Mouse (Mus musculus) kidney, postnatal 0 days (tissue): ENCODE measurements at regions not wholly inside any gene's neighbourhood (a gene's known extent, or its start where the extent isn't known, plus 50 kb on each side); places are given as distances from the start of the nearest gene placed in this dataset.

Source experiments
- ATAC-seq: fragments of 200-750 bp; cut with Nextera tagmentation; replicated peaks from 2 replicates; pipeline ENCODE4 v1.8.0; 2017; ENCODE audit warnings: low read depth, moderate number of reproducible peaks, moderate TSS enrichment, moderate library complexity; ENCODE audit not compliant: low FRiP score
- DNase-seq: peaks from one replicate; pipeline ENCODE4 v3.0.0-alpha.2; 2016; ENCODE audit warnings: low spot score
- H3K27ac ChIP-seq: fragments of 300-500 bp; sonication (generic); 2 replicates; pipeline ENCODE4 v1.5.1; 2014; ENCODE audit warnings: mild to moderate bottlenecking
- H3K27me3 ChIP-seq: fragments of 300-500 bp; sonication (generic); 2 replicates; pipeline ENCODE4 v1.6.1; 2014; ENCODE audit warnings: low read length, mixed read lengths; ENCODE audit not compliant: insufficient read depth
- H3K36me3 ChIP-seq: fragments of 300-500 bp; sonication (generic); 2 replicates; pipeline ENCODE4 v1.6.1; 2014; ENCODE audit warnings: low read length, mixed read lengths; ENCODE audit not compliant: insufficient read depth
- H3K4me1 ChIP-seq: fragments of 300-500 bp; sonication (generic); replicated peaks from 2 replicates; pipeline ENCODE4 v1.6.1; 2014; ENCODE audit warnings: antibody characterized with exemption, low read length, mixed read lengths; ENCODE audit not compliant: insufficient read depth
- H3K4me2 ChIP-seq: fragments of 300-500 bp; sonication (generic); 2 replicates; pipeline ENCODE4 v1.6.1; 2014; ENCODE audit warnings: mild to moderate bottlenecking, low read length, moderate library complexity, mixed read lengths
- H3K4me3 ChIP-seq: fragments of 300-500 bp; sonication (generic); replicated peaks from 2 replicates; pipeline ENCODE4 v1.5.1; 2014; ENCODE audit warnings: low read depth, low read length
- H3K9ac ChIP-seq: fragments of 300-500 bp; sonication (generic); 2 replicates; pipeline ENCODE4 v1.6.1; 2014; ENCODE audit warnings: low read depth, low read length
- H3K9me3 ChIP-seq: fragments of 300-500 bp; sonication (generic); replicated peaks from 2 replicates; pipeline ENCODE4 v1.6.1; 2016; ENCODE audit warnings: low read length, inconsistent platforms, mixed read lengths
- CTCF ChIP-seq: IDR thresholded peaks from 2 replicates; pipeline ENCODE4 v1.5.1; 2016; ENCODE audit warnings: antibody characterized with exemption, low read depth, mild to moderate bottlenecking, moderate library complexity
- WGBS: fragments of 180-500 bp; shearing (Covaris S2); extraction: QIAGEN DNeasy Blood & Tissue Kit; methylation state at CpG from one replicate; pipeline ENCODE4 v1.1.7; 2014; 5-methylcytosine and 5-hydroxymethylcytosine counted together

DNA sequence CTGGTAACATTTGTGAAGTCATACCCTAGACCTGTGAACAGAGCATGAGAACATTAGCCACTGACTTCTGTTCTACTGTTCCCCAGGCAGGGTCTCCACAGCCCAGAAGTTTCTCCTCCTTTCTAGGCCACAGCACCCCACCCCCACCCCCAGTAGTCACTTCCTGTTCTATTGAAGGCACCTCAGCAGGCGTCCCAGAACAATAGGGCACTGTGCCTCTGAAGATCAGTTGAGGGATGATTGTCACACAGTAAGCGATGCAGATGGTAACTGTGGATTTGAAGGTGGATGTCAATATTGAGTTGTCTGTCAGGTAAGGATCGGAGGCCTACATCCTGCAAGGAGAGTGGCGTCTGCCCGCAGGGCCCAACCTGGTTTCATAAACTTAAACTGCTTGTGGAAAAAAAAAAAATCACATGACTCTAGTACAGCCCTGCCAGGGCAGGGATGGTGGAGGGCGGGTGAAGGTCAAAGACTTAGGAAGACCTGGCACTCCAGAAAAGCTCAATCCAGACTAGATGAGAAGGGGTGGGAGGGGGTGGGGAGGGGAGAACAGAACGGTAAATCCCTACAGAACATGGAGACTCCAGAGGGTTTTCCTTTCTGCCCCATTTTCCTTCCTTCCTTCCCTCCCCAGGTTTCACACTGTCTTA, 103.1 kb upstream of the Rybp start:
- Histone ChIP-seq H3K27ac (no peak overlapping the region), H3K4me3 (no peak overlapping the region), H3K9ac (no peak overlapping the region), H3K9me3 (no peaks in the 10 kb centered on the region), H3K4me2 (no peak overlapping the region), H3K27me3 (no peaks in the 10 kb centered on the region), H3K4me1 (no peaks in the 10 kb centered on the region; the same call in 1 of the 2 replicates), H3K36me3 (no peaks in the 10 kb centered on the region)
- WGBS, result 89% methylated on average over 7 of the region's 7 CpGs
- ATAC-seq, result no peak
- no peak for TF ChIP-seq CTCF
- no peak for DNase-seq

DNA sequence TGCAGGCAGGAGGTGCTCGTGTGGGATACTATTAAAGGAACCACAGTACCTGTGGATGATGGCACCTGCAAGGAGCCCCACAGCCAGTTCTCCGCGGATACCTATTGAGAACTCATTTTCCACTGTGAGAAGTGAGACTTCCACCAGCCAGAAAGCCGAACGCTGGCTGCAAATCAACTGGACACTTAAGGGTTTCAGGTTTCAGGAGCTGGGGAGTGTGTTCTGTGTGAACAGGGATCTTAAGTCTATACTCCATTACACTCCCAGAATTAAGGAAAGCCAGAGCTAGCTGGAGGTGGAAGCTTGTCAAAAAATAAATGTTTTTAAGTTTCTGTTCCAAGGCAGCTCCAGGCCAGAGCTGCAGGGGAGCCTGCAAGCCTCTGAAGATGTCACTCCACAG, 99.8 kb upstream of the Rybp start:
- Histone ChIP-seq H3K36me3 (no peaks in the 10 kb centered on the region), H3K4me2 (no peak overlapping the region), H3K4me3 (no peak overlapping the region), H3K9me3 (no peaks in the 10 kb centered on the region), H3K27ac (no peak overlapping the region), H3K4me1 (peaks cover 2% of the 10 kb centered on the region; the same call in 1 of the 2 replicates), H3K27me3 (no peaks in the 10 kb centered on the region), H3K9ac (no peak overlapping the region)
- DNase-seq (peak; percentile 83), ATAC-seq (no peak)
- WGBS, result 13% methylated on average over 5 of the region's 5 CpGs
- TF ChIP-seq CTCF, result no peak

DNA sequence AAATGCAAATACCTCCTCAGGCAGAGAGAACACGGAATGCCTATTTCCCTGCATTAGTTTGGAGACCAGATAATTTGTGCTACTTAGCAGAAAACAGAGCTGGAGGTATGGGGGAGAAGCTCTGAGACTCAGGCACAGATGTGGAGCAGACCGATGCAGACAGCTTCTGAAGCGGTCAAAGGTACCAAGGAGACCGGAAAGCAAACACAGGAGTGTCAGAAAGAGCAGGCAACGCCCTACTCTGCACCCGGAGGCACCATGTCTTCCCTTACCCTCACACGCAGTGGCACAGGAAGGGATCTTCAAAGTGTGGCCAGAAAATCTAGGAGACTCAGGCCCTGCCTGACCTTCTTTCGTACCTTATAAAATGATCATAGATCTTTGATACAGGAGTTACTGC, 98.4 kb upstream of the Rybp start:
- H3K4me2 ChIP-seq, result no peak overlapping the region
- DNase-seq (peak; percentile 47), ATAC-seq (no peak)
- no peaks in the 10 kb centered on the region for H3K36me3 ChIP-seq
- H3K27ac ChIP-seq, result no peak overlapping the region
- TF ChIP-seq CTCF, result no peak
- H3K4me3 ChIP-seq, result no peak overlapping the region
- peaks cover 2% of the 10 kb centered on the region; the same call in 1 of the 2 replicates for H3K4me1 ChIP-seq
- no peak overlapping the region for H3K9ac ChIP-seq
- no peaks in the 10 kb centered on the region for H3K27me3 ChIP-seq
- WGBS, result 35% methylated on average over 8 of the region's 8 CpGs
- H3K9me3 ChIP-seq, result no peaks in the 10 kb centered on the region

DNA sequence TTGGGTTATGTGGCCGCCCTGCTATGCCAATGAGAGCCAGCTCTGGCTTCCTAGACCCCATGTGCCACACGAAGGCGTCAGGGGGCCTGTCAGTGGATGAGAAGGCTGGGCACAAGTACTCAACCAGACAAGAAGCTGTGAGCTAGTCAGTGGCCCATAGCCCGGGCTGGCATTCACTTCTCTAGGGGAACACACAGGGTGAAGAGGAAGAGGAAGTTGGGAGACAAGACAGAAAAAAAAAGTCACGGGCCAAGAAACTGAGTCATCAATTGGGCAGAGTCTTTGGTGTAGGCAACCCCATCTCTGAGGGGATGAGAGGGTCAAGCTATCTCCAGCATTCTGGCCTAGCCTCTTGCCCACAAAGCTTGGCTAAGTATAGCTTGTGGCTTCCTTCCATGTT, 93.8 kb upstream of the Rybp start:
- Histone ChIP-seq H3K4me1 (peaks cover 2% of the 10 kb centered on the region; the same call in 1 of the 2 replicates), H3K36me3 (no peaks in the 10 kb centered on the region), H3K27me3 (no peaks in the 10 kb centered on the region), H3K9ac (no peak overlapping the region), H3K4me3 (no peak overlapping the region), H3K9me3 (no peaks in the 10 kb centered on the region), H3K4me2 (no peak overlapping the region), H3K27ac (no peak overlapping the region)
- WGBS, result 83% methylated on average over 5 of the region's 5 CpGs
- DNase-seq, result no peak
- ATAC-seq, result no peak
- no peak for TF ChIP-seq CTCF

DNA sequence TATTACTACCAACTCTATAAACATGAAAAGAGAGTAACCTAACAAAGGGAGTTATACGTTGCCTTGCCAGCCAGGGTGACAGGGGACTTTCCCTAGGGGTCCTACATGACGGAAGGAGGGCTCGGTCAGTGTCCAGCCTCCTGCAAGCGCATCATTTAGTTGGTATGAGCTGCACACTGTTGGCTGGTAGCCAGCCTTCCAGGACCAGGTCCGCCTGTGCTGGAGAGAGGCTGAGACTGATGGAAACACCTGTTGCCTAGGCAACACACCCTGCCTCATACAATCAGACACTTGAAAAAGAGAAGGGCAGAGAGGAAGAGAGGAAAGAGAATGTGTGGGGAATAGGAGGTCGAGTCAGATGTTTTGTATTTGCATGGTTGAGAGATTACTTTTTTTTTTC, 93.3 kb upstream of the Rybp start:
- H3K36me3 ChIP-seq, result no peaks in the 10 kb centered on the region
- no peaks in the 10 kb centered on the region for H3K9me3 ChIP-seq
- DNase-seq (no peak), ATAC-seq (no peak)
- TF ChIP-seq CTCF, result no peak
- no peaks in the 10 kb centered on the region for H3K27me3 ChIP-seq
- H3K9ac ChIP-seq, result no peak overlapping the region
- H3K4me3 ChIP-seq, result no peak overlapping the region
- no peak overlapping the region for H3K4me2 ChIP-seq
- 40% methylated on average over 6 of the region's 6 CpGs for WGBS
- H3K4me1 ChIP-seq, result peaks cover 2% of the 10 kb centered on the region; the same call in 1 of the 2 replicates
- H3K27ac ChIP-seq, result no peak overlapping the region

DNA sequence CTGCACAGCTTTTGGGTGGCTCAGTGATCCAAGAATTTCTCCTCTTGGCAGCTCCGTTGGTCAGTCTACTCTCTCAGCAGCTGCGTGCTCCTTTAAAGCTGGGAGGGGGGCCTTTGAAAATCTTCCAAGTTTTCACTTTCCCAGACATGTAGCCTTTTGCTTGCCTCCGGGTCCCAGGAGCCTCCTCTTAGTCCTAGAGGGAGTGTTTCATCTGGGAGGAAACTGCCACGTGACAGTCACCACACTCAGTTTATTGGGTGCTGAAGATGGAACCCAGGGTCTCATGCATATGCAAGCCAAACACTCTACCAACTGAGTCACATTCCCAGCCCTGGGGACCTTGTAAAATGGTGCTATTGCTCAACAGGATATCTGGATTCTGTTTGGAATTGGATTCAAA, 92.5 kb upstream of the Rybp start:
- no peak for TF ChIP-seq CTCF
- DNase-seq, result no peak
- H3K4me2 ChIP-seq, result no peak overlapping the region
- H3K4me1 ChIP-seq, result peaks cover 2% of the 10 kb centered on the region; the same call in 1 of the 2 replicates
- no peaks in the 10 kb centered on the region for H3K9me3 ChIP-seq
- H3K9ac ChIP-seq, result no peak overlapping the region
- H3K4me3 ChIP-seq, result no peak overlapping the region
- H3K27me3 ChIP-seq, result no peaks in the 10 kb centered on the region
- H3K27ac ChIP-seq, result no peak overlapping the region
- no peak for ATAC-seq
- 44% methylated on average over 4 of the region's 4 CpGs for WGBS
- no peaks in the 10 kb centered on the region for H3K36me3 ChIP-seq

DNA sequence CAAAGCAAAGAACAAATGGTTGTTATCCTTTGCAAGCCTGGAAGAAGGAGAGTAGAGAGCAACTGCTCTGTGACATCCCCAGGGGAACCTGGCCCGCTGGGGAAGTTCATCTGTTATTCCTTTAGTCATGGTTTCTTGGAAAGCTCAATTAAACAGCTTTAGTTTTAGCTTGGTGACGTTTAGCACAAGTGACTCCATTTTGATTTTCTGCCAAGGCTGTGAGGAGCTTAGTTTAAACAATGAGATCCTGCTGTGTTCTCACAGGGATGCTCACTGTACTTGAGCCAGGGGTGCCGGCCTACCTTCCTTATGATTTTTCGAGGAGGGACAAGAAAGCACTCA, 91.2 kb upstream of the Rybp start:
- H3K4me1 ChIP-seq, result no peaks in the 10 kb centered on the region; the same call in 1 of the 2 replicates
- no peak for DNase-seq
- H3K27ac ChIP-seq, result no peak overlapping the region
- whole genome bisulfite sequencing, result 64% methylated on average over 4 of the region's 4 CpGs
- H3K4me2 ChIP-seq, result no peak overlapping the region
- no peak for ATAC-seq
- H3K36me3 ChIP-seq, result no peaks in the 10 kb centered on the region
- no peaks in the 10 kb centered on the region for H3K9me3 ChIP-seq
- TF ChIP-seq CTCF, result no peak
- no peak overlapping the region for H3K4me3 ChIP-seq
- H3K9ac ChIP-seq, result no peak overlapping the region
- no peaks in the 10 kb centered on the region for H3K27me3 ChIP-seq
